Mouse (Mus musculus) CD8-positive naive resting alpha-beta T cell, adult 2 months (primary cell): ENCODE results near the gene Mrc2.

Experiments used
- DNase-seq, 2 experiments: peaks; one replicate each; pipeline ENCODE4 v3.0.0; 2022; ENCODE audit warnings: low read depth in 2 of 2, low spot score in 2 of 2

The Mrc2 gene

GRCm38 (mm10) chr11:105375821-105376235, 83.4 kb downstream of the Mrc2 start:
- no peak for DNase-seq

GRCm38 (mm10) chr11:105385266-105385665, 92.8 kb downstream of the Mrc2 start:
- DNase-seq: no peak

- DNase-seq: no peak
Observed at GRCm38 (mm10) chr11:105388636-105389035, 96.2 kb downstream of the Mrc2 start.

- no peak for DNase-seq
Observed at GRCm38 (mm10) chr11:105390290-105390689, 97.8 kb downstream of the Mrc2 start.
